Mouse (Mus musculus) testis, adult 2 months (tissue): ENCODE data around the gene Folh1.

Experiments used
- CTCF ChIP-seq: fragments of 200-500 bp; IDR thresholded peaks from 2 replicates; pipeline ENCODE4 v1.5.1; 2012; ENCODE audit warnings: low read depth, mild to moderate bottlenecking, inconsistent platforms, low read length, moderate library complexity; ENCODE audit not compliant: control insufficient read depth, insufficient read depth, insufficient replicate concordance
- POLR2A ChIP-seq: fragments of 200-500 bp; IDR thresholded peaks from 2 replicates; pipeline ENCODE4 v1.6.1; 2012; ENCODE audit warnings: low read depth, mild to moderate bottlenecking, inconsistent platforms, low read length, moderate library complexity; ENCODE audit not compliant: control insufficient read depth

DNA sequence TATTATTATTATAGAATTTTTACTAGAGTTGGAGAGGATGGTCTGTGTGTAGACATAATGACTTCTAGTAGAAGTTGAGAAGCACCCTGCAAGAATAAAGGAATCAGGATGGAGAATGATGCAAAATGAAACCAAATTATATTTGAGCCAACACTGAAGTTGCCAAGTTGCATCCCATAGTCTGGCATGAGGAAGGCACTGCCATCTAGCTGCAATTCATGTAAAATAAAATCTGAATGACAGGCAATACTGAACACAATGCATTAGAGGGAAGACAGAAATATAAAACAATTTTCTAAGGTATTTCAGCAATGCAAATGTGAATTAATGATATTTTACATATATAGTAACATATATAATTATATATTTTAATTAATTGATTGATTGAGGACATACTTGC is 50.7 kb downstream of the Folh1 start:
- TF ChIP-seq CTCF (no peak), POLR2A (no peak)
